Mouse (Mus musculus) layer of hippocampus, adult 18-20 months (tissue): ENCODE data around the gene Khdc1a. TPM values are rescaled to one million over a fixed set of nuclear protein-coding genes. Genes with fewer than 3 reads are reported as not detected.
"Not testable (repeated sequence)": the region's sequence is repeated elsewhere in the genome, so short reads cannot be mapped to it uniquely, and the experiment has no call there.

Experiments used
- DNase-seq, 2 experiments: peaks; one replicate each; pipeline ENCODE4 v3.0.0; 2022; ENCODE audit warnings: low spot score in 2 of 2
- long read RNA-seq: library from polyadenylated mRNA; stranded (forward); transcript quantifications from one replicate; pipeline ENCODE4 v2.0.0, GENCODE M21; 2021
- total RNA-seq, 2 experiments: library from RNA; stranded (reverse); gene quantifications; 2 replicates each; pipeline ENCODE4 v1.2.3; 2021

The Khdc1a gene
- not detected for total RNA-seq
- long read RNA-seq, result 0 reads

GRCm38 (mm10) chr1:21349341-21349740, at the start of gene Khdc1a:
Gene Khdc1a (plus strand): TSS chr1:21349641.
- no peak for DNase-seq

- no peak for DNase-seq
These were observed 49.6 kb upstream of the Khdc1a start for GRCm38 (mm10) chr1:21299826-21300225.

GRCm38 (mm10) chr1:21301686-21302085, 47.8 kb upstream of the Khdc1a start:
- no peak for DNase-seq

GRCm38 (mm10) chr1:21304174-21304573, 45.3 kb upstream of the Khdc1a start:
- no peak for DNase-seq

- DNase-seq, result no peak
These were observed 44.8 kb upstream of the Khdc1a start for GRCm38 (mm10) chr1:21304646-21305045.

- DNase-seq, result peak in 1 of 2 experiments; percentile 46
These were observed 44.0 kb upstream of the Khdc1a start for GRCm38 (mm10) chr1:21305443-21305842.

- no peak for DNase-seq
These were observed 35.1 kb upstream of the Khdc1a start for GRCm38 (mm10) chr1:21314336-21314735.

- DNase-seq, result no peak
These were observed 33.7 kb upstream of the Khdc1a start for GRCm38 (mm10) chr1:21315756-21316155.

- DNase-seq, result no peak
These were observed 33.1 kb upstream of the Khdc1a start for GRCm38 (mm10) chr1:21316305-21316704.

GRCm38 (mm10) chr1:21318202-21318601, 31.2 kb upstream of the Khdc1a start:
- DNase-seq, result no peak

- DNase-seq, result not testable (repeated sequence)
These were observed 29.2 kb upstream of the Khdc1a start for GRCm38 (mm10) chr1:21320271-21320670.

- DNase-seq, result no peak
These were observed 27.8 kb upstream of the Khdc1a start for GRCm38 (mm10) chr1:21321656-21322055.

- no peak for DNase-seq
These were observed 25.4 kb upstream of the Khdc1a start for GRCm38 (mm10) chr1:21323996-21324574.

- no peak for DNase-seq
These were observed 24.8 kb upstream of the Khdc1a start for GRCm38 (mm10) chr1:21324633-21325032.

- DNase-seq, result no peak
These were observed 22.7 kb upstream of the Khdc1a start for GRCm38 (mm10) chr1:21326733-21327132.

GRCm38 (mm10) chr1:21331161-21331560, 18.3 kb upstream of the Khdc1a start:
- not testable (repeated sequence) for DNase-seq

- no peak for DNase-seq
These were observed 16.0 kb upstream of the Khdc1a start for GRCm38 (mm10) chr1:21333222-21333973.

GRCm38 (mm10) chr1:21335836-21336235, 13.6 kb upstream of the Khdc1a start:
- DNase-seq, result no peak

GRCm38 (mm10) chr1:21340745-21341144, 8.7 kb upstream of the Khdc1a start:
- DNase-seq, result no peak

- peak; percentile 27 to 67 for DNase-seq
These were observed 5.2 kb upstream of the Khdc1a start for GRCm38 (mm10) chr1:21344253-21344652.

GRCm38 (mm10) chr1:21344752-21345151, 4.7 kb upstream of the Khdc1a start:
- not testable (repeated sequence) for DNase-seq

GRCm38 (mm10) chr1:21368031-21368430, 18.6 kb downstream of the Khdc1a start, which contains the start of gene Khdc1c:
Gene Khdc1c (plus strand): TSS chr1:21368331.
- DNase-seq, result not testable (repeated sequence)

- no peak for DNase-seq
These were observed 33.8 kb downstream of the Khdc1a start, which contains the start of gene Khdc1b for GRCm38 (mm10) chr1:21383256-21383655. Gene Khdc1b (plus strand): TSS chr1:21383556.
